Mouse (Mus musculus): ENCODE results near the gene Pnp. TPM values are rescaled to one million over a fixed set of nuclear protein-coding genes. Genes with fewer than 3 reads are reported as not detected.
"Not testable (repeated sequence)": the region's sequence is repeated elsewhere in the genome, so short reads cannot be mapped to it uniquely, and the experiment has no call there.

The Pnp gene
- total RNA-seq, 1 experiment from 2014 or later: 61.9 TPM

- ATAC-seq (replicated peaks; ENCODE audit: insufficient number of reproducible peaks, low FRiP score, low TSS enrichment, poor library complexity, severe bottlenecking): no peak
Observed at GRCm38 (mm10) chr14:50968216-50968980, 37.5 kb downstream of the Pnp start.

- ATAC-seq (replicated peaks; ENCODE audit: insufficient number of reproducible peaks, low FRiP score, low TSS enrichment, poor library complexity, severe bottlenecking): no peak
Observed at GRCm38 (mm10) chr14:50969041-50969440, 38.2 kb downstream of the Pnp start.

DNA sequence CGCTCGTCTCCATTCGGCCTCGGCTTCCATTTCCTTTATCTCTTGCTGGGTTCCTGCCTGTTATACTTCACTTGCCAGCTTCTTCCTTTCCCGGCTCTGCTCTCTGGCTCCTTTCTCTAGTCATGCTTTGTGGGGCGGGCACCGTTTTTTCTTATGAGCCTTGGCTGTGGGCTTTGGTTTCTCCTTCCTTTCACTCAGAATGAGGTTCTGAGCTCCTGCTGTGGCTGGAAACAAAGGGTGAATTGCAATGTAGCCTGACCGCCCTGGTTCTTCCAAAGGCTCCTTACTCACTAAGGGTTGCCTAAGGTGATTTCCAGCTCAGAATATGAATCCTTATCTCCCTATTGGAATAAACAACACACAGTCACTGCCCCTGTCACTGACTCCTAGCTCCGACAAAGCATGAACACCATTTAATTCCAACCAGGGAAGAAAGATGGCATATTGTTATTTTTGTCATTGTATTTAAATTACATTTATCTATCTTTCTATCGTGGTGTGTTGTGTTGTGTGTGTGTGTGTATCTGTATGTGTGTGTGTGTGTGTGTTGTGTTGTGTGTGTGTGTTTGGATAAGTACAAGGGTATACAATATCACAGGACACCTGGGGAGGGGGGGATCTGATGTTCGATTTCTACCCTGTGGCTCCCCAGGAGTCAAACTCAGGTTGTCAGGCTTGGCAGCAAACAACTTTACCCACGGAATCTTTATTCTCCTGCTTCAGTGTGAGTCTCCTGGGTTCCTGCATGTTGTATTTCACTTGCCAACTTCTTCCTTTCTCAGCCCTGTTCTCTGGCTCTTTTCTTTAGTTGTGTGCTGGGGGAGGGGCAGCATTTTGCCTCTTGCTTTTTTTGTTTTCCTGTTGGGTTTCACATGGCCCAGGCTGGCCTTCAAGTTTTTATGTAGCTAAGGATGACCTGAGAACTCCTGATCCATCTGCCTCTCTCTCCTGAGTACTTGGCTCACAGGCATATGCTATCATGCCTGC is 39.0 kb downstream of the Pnp start:
- no peak for ATAC-seq (replicated peaks; ENCODE audit: insufficient number of reproducible peaks, low FRiP score, low TSS enrichment, poor library complexity, severe bottlenecking)

- ATAC-seq (replicated peaks; ENCODE audit: insufficient number of reproducible peaks, low FRiP score, low TSS enrichment, poor library complexity, severe bottlenecking): 0 out of 2 replicates have a peak, but pooled peaks have one; percentile 50
Observed at GRCm38 (mm10) chr14:50970822-50971221, 39.9 kb downstream of the Pnp start.

- ATAC-seq (replicated peaks; ENCODE audit: insufficient number of reproducible peaks, low FRiP score, low TSS enrichment, poor library complexity, severe bottlenecking): not testable (repeated sequence)
Observed at GRCm38 (mm10) chr14:50973054-50973453, 42.2 kb downstream of the Pnp start.

DNA sequence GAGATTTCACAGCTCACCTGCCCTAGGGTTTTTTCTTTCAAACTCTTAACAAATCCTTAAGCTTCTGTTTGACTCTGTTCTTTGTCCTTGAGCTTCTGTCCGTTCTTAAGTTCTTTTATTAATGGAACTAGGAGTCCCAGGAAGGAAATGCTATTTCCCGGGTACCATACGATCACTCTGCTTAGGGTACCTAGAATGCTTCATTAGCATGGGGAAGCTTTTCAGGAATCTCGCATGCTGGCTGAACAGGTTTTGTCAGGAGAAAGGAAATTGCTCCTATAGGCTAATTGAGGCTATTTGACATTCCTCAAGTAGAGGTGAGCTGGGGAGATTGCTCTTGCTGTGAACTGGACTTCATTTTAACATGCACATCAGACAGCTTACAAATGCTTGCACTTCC is 42.8 kb downstream of the Pnp start:
- ATAC-seq (replicated peaks; ENCODE audit: insufficient number of reproducible peaks, low FRiP score, low TSS enrichment, poor library complexity, severe bottlenecking): no peak

DNA sequence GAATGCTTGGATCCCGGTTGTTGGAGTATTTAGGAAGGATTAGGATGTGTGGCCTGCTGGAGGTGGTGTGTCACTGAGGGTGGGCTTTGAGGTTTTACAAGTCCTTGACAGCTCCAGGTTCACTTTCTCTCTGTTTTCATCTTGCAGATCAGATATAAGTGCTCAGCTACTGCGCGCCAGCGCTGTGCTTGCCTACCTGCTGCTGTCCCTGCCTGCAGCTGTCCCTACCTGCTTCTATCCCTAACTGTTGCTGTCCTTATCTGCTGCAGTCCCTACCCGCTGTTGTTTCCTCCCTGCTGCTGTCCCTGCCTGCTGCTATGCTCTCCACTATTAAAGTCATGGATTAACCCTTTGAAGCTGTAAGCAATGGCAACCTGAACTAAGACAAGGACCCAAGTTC is 44.1 kb downstream of the Pnp start:
- no peak for ATAC-seq (replicated peaks; ENCODE audit: insufficient number of reproducible peaks, low FRiP score, low TSS enrichment, poor library complexity, severe bottlenecking)

- ATAC-seq (replicated peaks; ENCODE audit: insufficient number of reproducible peaks, low FRiP score, low TSS enrichment, poor library complexity, severe bottlenecking): no peak
Observed at GRCm38 (mm10) chr14:50976674-50977073, 45.8 kb downstream of the Pnp start.

DNA sequence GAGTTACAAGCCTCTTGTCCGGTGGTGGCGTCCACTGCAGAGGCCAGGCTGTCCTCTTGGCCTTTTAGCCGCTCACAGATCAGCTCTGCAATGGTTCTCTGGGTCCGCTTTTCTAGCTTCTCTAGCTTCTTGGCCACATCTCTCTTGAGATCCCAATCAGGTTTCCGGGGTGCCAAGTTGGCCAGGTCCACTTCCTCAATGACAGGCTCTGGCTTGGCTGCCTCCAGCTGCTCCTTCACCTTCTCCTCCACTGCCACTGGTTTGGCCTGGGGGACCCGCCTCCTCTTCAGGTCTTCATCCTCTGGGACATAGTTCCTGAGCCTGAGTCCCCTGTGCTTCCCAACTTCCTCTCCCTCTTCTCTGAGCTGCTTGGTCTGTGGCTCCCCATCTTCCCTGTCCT is 47.6 kb downstream of the Pnp start:
- peak; percentile 78 for ATAC-seq (replicated peaks; ENCODE audit: insufficient number of reproducible peaks, low FRiP score, low TSS enrichment, poor library complexity, severe bottlenecking)

- ATAC-seq (replicated peaks; ENCODE audit: insufficient number of reproducible peaks, low FRiP score, low TSS enrichment, poor library complexity, severe bottlenecking): no peak
Observed at GRCm38 (mm10) chr14:50979631-50980030, 48.7 kb downstream of the Pnp start.

- no peak for ATAC-seq (replicated peaks; ENCODE audit: insufficient number of reproducible peaks, low FRiP score, low TSS enrichment, poor library complexity, severe bottlenecking)
Observed at GRCm38 (mm10) chr14:50981207-50981606, 50.3 kb downstream of the Pnp start.

GRCm38 (mm10) chr14:50981837-50982236 is 51.0 kb downstream of the Pnp start:
- ATAC-seq (replicated peaks; ENCODE audit: insufficient number of reproducible peaks, low FRiP score, low TSS enrichment, poor library complexity, severe bottlenecking): no peak

DNA sequence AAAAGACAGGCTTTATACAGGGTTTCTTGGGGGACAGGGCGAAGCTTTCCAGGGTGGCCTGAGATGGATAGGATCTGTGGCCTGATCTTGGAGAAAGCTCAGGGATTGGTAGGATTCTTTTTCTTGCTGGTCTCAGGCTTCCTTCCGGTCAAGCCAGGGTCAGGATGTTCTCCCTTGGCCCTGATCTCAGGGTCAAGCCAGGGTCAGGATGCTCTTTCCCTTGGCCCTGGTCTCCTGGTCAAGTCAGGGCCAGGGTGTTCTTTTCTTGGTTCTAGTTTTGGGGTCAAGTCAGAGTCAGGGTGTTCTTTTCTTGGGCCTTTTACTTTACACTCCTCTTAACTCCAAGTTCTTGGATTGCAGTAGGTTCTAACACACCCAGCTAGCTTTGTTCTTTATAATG is 56.8 kb downstream of the Pnp start:
- ATAC-seq (replicated peaks; ENCODE audit: insufficient number of reproducible peaks, low FRiP score, low TSS enrichment, poor library complexity, severe bottlenecking): no peak

GRCm38 (mm10) chr14:50991037-50991436 is 60.2 kb downstream of the Pnp start:
- no peak for ATAC-seq (replicated peaks; ENCODE audit: insufficient number of reproducible peaks, low FRiP score, low TSS enrichment, poor library complexity, severe bottlenecking)

DNA sequence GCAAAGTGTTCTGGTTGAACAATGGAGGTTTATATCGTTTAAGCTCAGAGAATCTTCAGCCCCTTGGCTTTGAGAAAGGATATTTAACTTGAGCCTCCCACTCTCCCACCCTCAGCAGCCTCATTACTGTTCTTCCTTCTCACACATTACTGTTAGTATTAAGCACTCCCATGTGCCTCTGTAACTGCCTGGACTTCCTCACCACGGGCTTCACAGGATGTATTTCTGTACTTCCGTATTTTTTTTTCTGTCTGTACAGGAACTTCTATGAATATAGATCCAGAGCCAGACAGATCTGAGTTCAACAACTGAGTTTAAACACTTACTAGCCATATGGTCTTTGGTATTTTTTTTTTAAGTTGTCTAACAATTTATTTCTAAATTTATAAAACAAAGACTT is 66.2 kb downstream of the Pnp start:
- ATAC-seq (replicated peaks; ENCODE audit: insufficient number of reproducible peaks, low FRiP score, low TSS enrichment, poor library complexity, severe bottlenecking): peak; percentile 68

DNA sequence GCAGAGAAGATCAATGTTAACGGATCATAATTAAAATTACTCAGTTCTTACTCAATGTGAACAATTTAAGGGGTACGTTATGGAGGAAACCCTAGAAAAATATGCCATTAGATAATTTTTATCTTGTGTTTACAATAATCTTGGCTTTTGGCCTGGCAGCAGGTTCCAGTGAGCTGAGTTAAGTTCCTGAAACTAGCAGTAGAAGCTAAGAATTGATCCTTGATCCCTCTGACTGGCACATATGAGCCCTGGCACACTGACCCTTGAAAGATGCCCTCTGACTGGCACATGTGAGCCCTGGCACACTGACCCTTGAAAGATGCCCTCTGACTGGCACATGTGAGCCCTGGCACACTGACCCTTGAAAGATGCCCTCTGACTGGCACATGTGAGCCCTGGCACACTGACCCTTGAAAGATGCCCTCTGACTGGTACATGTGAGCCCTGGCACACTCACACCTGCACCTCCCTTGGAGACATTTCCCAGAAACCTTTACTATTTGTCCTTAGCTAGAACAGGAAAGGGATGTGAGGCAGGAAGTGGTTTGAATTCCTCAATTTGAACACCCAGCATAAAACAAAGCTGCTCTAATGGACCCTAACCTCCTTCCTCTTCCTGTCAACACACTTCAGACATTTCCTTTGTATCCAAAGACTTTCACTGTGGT is 67.3 kb downstream of the Pnp start:
- ATAC-seq (replicated peaks; ENCODE audit: insufficient number of reproducible peaks, low FRiP score, low TSS enrichment, poor library complexity, severe bottlenecking): no peak

GRCm38 (mm10) chr14:51007152-51007801 is 76.4 kb downstream of the Pnp start, which contains the start of gene Rnase10:
TSS of gene Rnase10 (plus strand) at chr14:51007751.
- ATAC-seq (replicated peaks; ENCODE audit: insufficient number of reproducible peaks, low FRiP score, low TSS enrichment, poor library complexity, severe bottlenecking): no peak

GRCm38 (mm10) chr14:51007914-51008713 is 77.2 kb downstream of the Pnp start:
- no peak for ATAC-seq (replicated peaks; ENCODE audit: insufficient number of reproducible peaks, low FRiP score, low TSS enrichment, poor library complexity, severe bottlenecking)

Data from monocyte, adult 5-6 weeks (primary cell).